Mouse (Mus musculus) heart, embryonic 11.5 days (tissue): ENCODE measurements around the gene Ap1s1. TPM values are rescaled to one million over a fixed set of nuclear protein-coding genes. Genes with fewer than 3 reads are reported as not detected.

Source experiments
- ATAC-seq: fragments of 200-750 bp; cut with Nextera tagmentation; replicated peaks from 2 replicates; pipeline ENCODE4 v1.8.0; 2017; ENCODE audit warnings: moderate library complexity; ENCODE audit not compliant: insufficient number of reproducible peaks, low FRiP score, low TSS enrichment
- H3K27ac ChIP-seq: fragments of 300-500 bp; sonication (generic); 2 replicates; pipeline ENCODE4 v1.5.1; 2014; ENCODE audit warnings: mild to moderate bottlenecking, low read depth, low read length
- H3K27me3 ChIP-seq: fragments of 300-500 bp; sonication (generic); 2 replicates; pipeline ENCODE4 v1.6.1; 2014; ENCODE audit warnings: mild to moderate bottlenecking, low read length, mixed read lengths; ENCODE audit not compliant: control insufficient read depth, insufficient read depth
- H3K36me3 ChIP-seq: fragments of 300-500 bp; sonication (generic); 2 replicates; pipeline ENCODE4 v1.6.1; 2014; ENCODE audit warnings: mild to moderate bottlenecking, low read length, moderate library complexity, mixed read lengths; ENCODE audit not compliant: control insufficient read depth, insufficient read depth
- H3K4me1 ChIP-seq: fragments of 300-500 bp; sonication (generic); 2 replicates; pipeline ENCODE4 v1.6.1; 2014; ENCODE audit warnings: low read length; ENCODE audit not compliant: control insufficient read depth, insufficient read depth
- H3K4me2 ChIP-seq: fragments of 300-500 bp; sonication (generic); 2 replicates; pipeline ENCODE4 v1.6.1; 2014; ENCODE audit warnings: mild to moderate bottlenecking, moderate library complexity
- H3K4me3 ChIP-seq: fragments of 300-500 bp; sonication (generic); 2 replicates; pipeline ENCODE4 v1.5.1; 2014; ENCODE audit warnings: low read depth, low read length
- H3K9ac ChIP-seq: fragments of 300-500 bp; sonication (generic); 2 replicates; pipeline ENCODE4 v1.6.1; 2014; ENCODE audit warnings: mild to moderate bottlenecking, low read depth, low read length, moderate library complexity
- H3K9me3 ChIP-seq: fragments of 300-500 bp; sonication (generic); replicated peaks from 2 replicates; pipeline ENCODE4 v1.6.1; 2016; ENCODE audit warnings: low read length; ENCODE audit not compliant: control insufficient read depth
- WGBS: fragments of 180-500 bp; shearing (Covaris S2); extraction: QIAGEN DNeasy Blood & Tissue Kit; methylation state at CpG from one replicate; pipeline ENCODE4 v1.1.7; 2014; ENCODE audit not compliant: insufficient replicate concordance; 5-methylcytosine and 5-hydroxymethylcytosine counted together
- polyA plus RNA-seq: library from polyadenylated mRNA; unstranded; fragments of >200 nt; fragmentation: Nextera tagmentation; extraction: Ambion mirVana; gene quantifications from 2 replicates; pipeline ENCODE4 v1.2.1, GENCODE M21; 2014

Ap1s1 gene
- 131 and 145 TPM in 2 replicates for polyA plus RNA-seq

DNA sequence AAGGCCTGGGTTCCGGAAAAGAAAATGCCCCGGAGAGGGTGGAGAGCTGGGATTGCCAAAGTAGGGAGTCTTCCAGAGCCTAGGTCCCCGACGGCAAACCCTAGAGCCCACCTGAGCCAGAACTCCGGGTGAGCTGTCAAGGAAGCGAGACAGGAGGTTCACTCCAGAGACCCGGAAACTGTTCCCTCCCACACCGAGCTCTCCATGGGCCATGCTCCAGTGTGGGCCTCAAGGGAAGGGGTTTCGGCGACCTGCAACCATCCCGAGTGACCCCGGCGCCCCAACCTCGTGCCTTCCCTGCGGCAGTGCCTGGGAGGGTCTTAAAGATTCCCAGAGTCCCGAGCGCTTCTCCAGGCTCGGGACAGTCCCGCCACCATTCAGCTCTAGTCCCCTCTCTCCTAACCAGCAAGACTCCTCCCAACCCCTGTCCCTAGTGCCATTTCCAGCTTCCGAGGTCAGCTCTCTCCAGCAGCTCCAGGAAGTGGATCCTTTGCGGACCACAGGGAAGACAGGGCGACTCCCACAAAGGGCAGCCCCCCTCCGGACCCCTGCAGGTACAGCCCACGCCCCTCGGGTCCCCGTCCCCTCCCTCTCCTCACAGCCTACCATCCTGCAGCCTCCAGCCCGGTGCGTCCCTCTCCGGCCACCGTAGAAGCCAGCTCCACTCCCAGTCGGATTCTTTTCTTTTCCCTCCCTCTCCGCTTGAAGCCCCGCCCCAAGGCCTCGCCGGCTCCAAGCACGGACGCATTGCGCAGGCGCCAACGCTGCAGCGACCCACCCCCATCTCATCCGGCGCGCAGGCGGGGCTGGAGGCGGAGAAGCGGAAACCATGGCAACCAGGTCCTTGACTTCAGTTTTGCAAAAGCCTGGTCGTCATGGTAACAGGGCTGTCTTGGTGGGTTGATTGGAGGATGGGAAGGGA is at the start of gene Ap1s1:
TSS of gene Ap1s1 (minus strand) at position 734 of the 922 bp plus-strand sequence.
- peak; percentile 86 for ATAC-seq
- no peaks in the 10 kb centered on the region for H3K9me3 ChIP-seq
- 0 out of 2 replicates have a peak, but pooled peaks cover 2% of the 10 kb centered on the region for H3K36me3 ChIP-seq
- H3K9ac ChIP-seq, result peak within 1 kb of the TSS; percentile 86
- peak within 1 kb of the TSS; percentile 96 for H3K4me2 ChIP-seq
- peak within 1 kb of the TSS; percentile 59 for H3K27ac ChIP-seq
- peak within 1 kb of the TSS; percentile 85 for H3K4me3 ChIP-seq
- no peaks in the 10 kb centered on the region for H3K27me3 ChIP-seq
- WGBS, result 1% methylated on average over 48 of the region's 48 CpGs
- peaks cover 7% of the 10 kb centered on the region for H3K4me1 ChIP-seq

DNA sequence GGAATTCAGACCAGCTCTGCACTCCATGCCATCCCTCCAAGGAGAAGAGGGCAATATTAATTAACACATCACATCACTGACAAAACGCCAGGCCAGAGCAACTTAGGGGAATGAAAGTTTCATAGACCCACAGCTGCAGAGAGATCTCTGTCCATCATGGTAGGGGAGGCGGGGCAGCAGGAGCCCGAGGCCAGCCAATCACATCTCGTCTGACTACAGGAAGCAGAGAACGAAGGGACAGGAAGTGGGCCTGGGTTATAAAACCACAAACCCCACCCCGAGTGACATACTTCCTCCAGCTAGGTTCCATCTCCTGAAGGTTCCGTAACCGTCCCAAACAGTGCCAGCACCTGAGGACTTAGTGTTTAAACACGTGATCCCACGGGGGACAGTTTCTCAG is 49.2 kb upstream of the Ap1s1 start:
- Histone ChIP-seq H3K4me1 (no peaks in the 10 kb centered on the region), H3K27me3 (no peaks in the 10 kb centered on the region)
- WGBS, result 80% methylated on average over 10 of the region's 10 CpGs

DNA sequence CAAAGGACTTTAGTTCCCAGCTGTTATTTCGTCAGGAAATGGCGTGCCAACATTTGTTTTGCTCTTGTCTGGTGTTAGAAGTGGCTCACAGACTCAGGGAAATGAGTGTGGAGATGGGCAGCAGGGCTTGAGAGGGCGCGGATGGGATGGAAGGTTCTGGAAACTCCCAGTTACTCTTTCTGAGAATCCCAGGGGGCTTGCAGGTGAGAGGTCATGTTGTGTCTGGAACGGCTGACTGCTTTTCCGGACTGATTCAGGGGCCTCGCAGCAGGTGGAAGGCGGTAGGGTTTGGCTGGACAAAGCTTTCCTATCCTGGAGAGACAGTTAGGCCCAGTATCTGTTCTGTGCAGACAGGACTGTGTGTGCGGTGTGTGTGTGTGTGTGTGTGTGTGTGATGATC is 47.8 kb upstream of the Ap1s1 start:
- WGBS, result 74% methylated on average over 9 of the region's 9 CpGs
- H3K36me3 ChIP-seq, result no peaks in the 10 kb centered on the region
- H3K27me3 ChIP-seq, result no peaks in the 10 kb centered on the region
- no peaks in the 10 kb centered on the region for H3K4me1 ChIP-seq
- no peak overlapping the region for H3K9ac ChIP-seq
- no peaks in the 10 kb centered on the region for H3K9me3 ChIP-seq
- no peak overlapping the region for H3K4me3 ChIP-seq
- no peak for ATAC-seq
- no peak overlapping the region for H3K4me2 ChIP-seq
- no peak overlapping the region for H3K27ac ChIP-seq

More for the DNA sequence above, 49.2 kb upstream of the Ap1s1 start:
- H3K4me3 ChIP-seq, result no peak overlapping the region
- H3K4me2 ChIP-seq, result no peak overlapping the region
- no peak for ATAC-seq
- no peak overlapping the region for H3K9ac ChIP-seq
- H3K36me3 ChIP-seq, result no peaks in the 10 kb centered on the region
- H3K27ac ChIP-seq, result no peak overlapping the region
- H3K9me3 ChIP-seq, result no peaks in the 10 kb centered on the region

DNA sequence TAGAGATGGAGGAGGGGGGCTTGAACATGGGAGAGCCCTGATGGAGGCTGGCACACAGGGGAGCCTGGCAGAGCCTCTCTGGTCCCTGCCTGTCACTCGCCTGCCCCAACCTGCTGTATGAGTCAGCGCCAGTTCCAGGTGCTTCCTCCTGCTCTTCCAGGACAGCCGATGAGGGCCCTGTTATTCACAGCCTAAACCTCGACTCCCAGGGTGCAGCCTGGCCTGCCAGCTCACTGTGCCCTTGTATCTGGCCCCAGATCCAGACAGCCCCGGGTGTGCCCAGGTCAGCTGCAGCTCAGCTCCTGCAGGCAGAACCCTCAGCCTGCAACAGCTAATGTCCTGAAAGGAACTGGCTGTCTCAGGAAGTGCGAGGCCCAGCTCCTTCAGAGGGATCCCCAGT is 45.6 kb upstream of the Ap1s1 start:
- Histone ChIP-seq H3K27ac (no peak overlapping the region), H3K4me2 (no peak overlapping the region), H3K27me3 (no peaks in the 10 kb centered on the region), H3K9me3 (no peaks in the 10 kb centered on the region), H3K36me3 (no peaks in the 10 kb centered on the region), H3K4me3 (no peak overlapping the region), H3K4me1 (no peaks in the 10 kb centered on the region), H3K9ac (no peak overlapping the region)
- WGBS, result 61% methylated on average over 6 of the region's 6 CpGs
- ATAC-seq, result no peak

DNA sequence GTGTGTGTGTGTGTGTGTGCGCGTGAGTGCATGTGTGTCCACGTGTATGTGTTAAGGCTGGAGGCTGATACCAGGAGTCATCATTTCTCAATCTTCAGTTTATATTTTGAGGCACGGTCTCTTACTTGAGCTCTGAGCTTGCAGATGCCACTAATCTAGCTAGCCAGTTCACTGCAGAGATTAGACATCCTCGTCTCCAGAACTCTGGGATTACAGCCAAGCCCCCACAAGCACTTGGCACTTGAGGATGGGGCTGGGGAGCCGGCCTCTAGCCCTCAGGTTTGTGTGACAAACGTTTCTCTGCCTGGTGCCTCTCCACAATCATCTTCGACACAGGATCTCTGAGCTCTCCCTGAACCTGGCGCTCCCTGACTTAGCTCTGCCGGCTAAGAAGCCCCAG is 44.9 kb upstream of the Ap1s1 start:
- Histone ChIP-seq H3K27ac (no peak overlapping the region), H3K9ac (no peak overlapping the region), H3K36me3 (no peaks in the 10 kb centered on the region), H3K4me1 (no peaks in the 10 kb centered on the region), H3K4me2 (no peak overlapping the region), H3K27me3 (no peaks in the 10 kb centered on the region), H3K9me3 (no peaks in the 10 kb centered on the region), H3K4me3 (no peak overlapping the region)
- no peak for ATAC-seq
- WGBS, result 66% methylated on average over 10 of the region's 10 CpGs

DNA sequence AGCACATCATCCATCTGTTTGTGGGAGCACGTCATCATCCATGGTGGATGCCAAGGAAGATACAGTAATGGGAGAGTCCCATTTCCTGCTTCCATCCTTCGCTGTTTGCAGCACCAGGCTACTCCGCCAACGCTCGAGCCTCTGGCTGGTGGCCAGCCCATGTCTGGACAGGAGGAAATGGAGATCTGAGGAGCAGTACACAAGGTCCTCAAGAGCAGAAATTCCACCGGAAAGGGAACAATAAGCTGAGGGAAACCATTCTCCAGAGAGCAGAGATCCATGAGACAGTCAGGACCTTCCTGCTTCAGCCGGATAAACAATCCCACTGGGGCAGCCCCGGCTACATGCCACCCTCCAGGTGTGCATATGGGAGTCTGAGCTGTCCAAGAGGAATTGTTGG is 41.5 kb upstream of the Ap1s1 start:
- H3K9ac ChIP-seq, result no peak overlapping the region
- H3K4me1 ChIP-seq, result no peaks in the 10 kb centered on the region
- H3K9me3 ChIP-seq, result no peaks in the 10 kb centered on the region
- ATAC-seq, result no peak
- no peak overlapping the region for H3K27ac ChIP-seq
- H3K4me3 ChIP-seq, result no peak overlapping the region
- no peak overlapping the region for H3K4me2 ChIP-seq
- H3K27me3 ChIP-seq, result no peaks in the 10 kb centered on the region
- H3K36me3 ChIP-seq, result no peaks in the 10 kb centered on the region
- WGBS, result 77% methylated on average over 8 of the region's 8 CpGs

DNA sequence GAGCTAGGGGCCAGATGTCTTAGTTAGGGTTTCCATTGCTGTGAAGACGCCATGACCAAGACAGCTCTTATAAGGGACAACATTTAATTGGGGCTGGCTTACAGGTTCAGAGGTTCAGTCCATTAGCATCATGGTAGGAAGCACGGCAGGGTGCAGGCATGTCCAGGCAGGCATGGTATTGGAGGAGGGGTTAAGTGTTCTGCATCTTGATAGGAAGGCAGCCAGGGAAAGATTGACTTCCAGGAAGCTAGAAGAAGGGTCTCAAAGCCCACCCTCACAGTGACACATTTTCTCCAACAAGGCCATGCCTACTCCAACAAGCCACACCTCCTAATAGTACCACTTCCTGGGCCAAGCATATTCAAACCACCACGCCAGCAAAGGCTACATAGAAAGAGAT is 39.8 kb upstream of the Ap1s1 start:
- Histone ChIP-seq H3K4me2 (no peak overlapping the region), H3K27me3 (no peaks in the 10 kb centered on the region), H3K9ac (no peak overlapping the region), H3K4me3 (no peak overlapping the region), H3K27ac (no peak overlapping the region), H3K4me1 (no peaks in the 10 kb centered on the region), H3K9me3 (0 out of 2 replicates have a peak, but pooled peaks cover 2% of the 10 kb centered on the region), H3K36me3 (no peaks in the 10 kb centered on the region)
- 80% methylated on average over 3 of the region's 3 CpGs for WGBS
- ATAC-seq, result no peak

DNA sequence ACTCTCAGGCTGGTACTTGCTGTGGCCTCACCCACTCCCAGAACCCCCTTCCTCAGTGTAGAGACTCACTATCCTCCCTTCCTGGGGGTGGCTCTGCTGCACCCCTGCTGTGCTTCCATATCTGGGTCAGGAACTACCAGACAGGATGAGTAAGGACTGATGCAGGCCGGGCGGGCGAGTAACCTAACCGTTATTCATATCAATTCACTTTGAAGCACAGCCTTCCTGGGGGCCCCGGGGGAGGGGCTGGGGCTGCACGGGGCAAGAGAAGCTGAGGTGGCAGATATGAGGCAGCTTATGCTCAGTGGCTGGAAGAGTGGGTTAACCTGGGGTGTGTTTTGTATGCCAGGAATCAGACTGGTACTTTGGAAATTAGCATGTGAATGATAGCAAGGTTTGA is 39.1 kb upstream of the Ap1s1 start:
- ATAC-seq, result no peak
- H3K4me3 ChIP-seq, result no peak overlapping the region
- 0 out of 2 replicates have a peak, but pooled peaks cover 2% of the 10 kb centered on the region for H3K9me3 ChIP-seq
- H3K27ac ChIP-seq, result no peak overlapping the region
- H3K4me2 ChIP-seq, result no peak overlapping the region
- H3K27me3 ChIP-seq, result no peaks in the 10 kb centered on the region
- 56% methylated on average over 6 of the region's 6 CpGs for WGBS
- no peaks in the 10 kb centered on the region for H3K4me1 ChIP-seq
- H3K9ac ChIP-seq, result no peak overlapping the region
- no peaks in the 10 kb centered on the region for H3K36me3 ChIP-seq
